Mouse (Mus musculus): Measurements from ENCODE around the gene Per3. TPM values are rescaled to one million over a fixed set of nuclear protein-coding genes. Genes with fewer than 3 reads are reported as not detected.

The Per3 gene
- polyA plus RNA-seq, 1 experiment from 2014 or later, result 6.5 TPM

GRCm38 (mm10) chr4:150965555-150965951 is 78.9 kb downstream of the Per3 start:
- Histone ChIP-seq H3K9me3 (no peaks in the 10 kb centered on the region), H3K27ac (no peak overlapping the region), H3K27me3 (ENCODE audit: poor library complexity, severe bottlenecking) (no peaks in the 10 kb centered on the region), H3K4me3 (no peak overlapping the region), H3K4me1 (peaks cover 5% of the 10 kb centered on the region), H3K36me3 (replicated peaks) (no peaks in the 10 kb centered on the region)
- WGBS, result 71% methylated on average over 11 of the region's 11 CpGs
- DNase-seq (ENCODE audit: extremely low spot score, low spot score), result no peak

GRCm38 (mm10) chr4:150964635-150965554 is 79.6 kb downstream of the Per3 start:
- no peaks in the 10 kb centered on the region for H3K9me3 ChIP-seq
- WGBS, result 17% methylated on average over 25 of the region's 25 CpGs
- peak; percentile 75 for DNase-seq (ENCODE audit: extremely low spot score, low spot score)
- H3K36me3 ChIP-seq (replicated peaks), result no peaks in the 10 kb centered on the region
- H3K27me3 ChIP-seq (ENCODE audit: poor library complexity, severe bottlenecking), result no peaks in the 10 kb centered on the region
- H3K4me1 ChIP-seq, result peaks cover 5% of the 10 kb centered on the region
- H3K4me3 ChIP-seq, result peak overlapping the region; percentile 31
- H3K27ac ChIP-seq, result no peak overlapping the region

GRCm38 (mm10) chr4:150963711-150964110 is 80.8 kb downstream of the Per3 start:
- WGBS, result 72% methylated on average over 2 of the region's 2 CpGs
- DNase-seq (ENCODE audit: extremely low spot score, low spot score), result no peak
- no peak overlapping the region for H3K4me3 ChIP-seq
- peaks cover 5% of the 10 kb centered on the region for H3K4me1 ChIP-seq
- H3K27me3 ChIP-seq (ENCODE audit: poor library complexity, severe bottlenecking), result no peaks in the 10 kb centered on the region
- H3K27ac ChIP-seq, result no peak overlapping the region
- H3K36me3 ChIP-seq (replicated peaks), result no peaks in the 10 kb centered on the region
- no peaks in the 10 kb centered on the region for H3K9me3 ChIP-seq

GRCm38 (mm10) chr4:150962231-150962630 is 82.2 kb downstream of the Per3 start:
- H3K9me3 ChIP-seq, result no peaks in the 10 kb centered on the region
- 79% methylated on average over 6 of the region's 6 CpGs for WGBS
- H3K4me1 ChIP-seq, result peaks cover 5% of the 10 kb centered on the region
- H3K27me3 ChIP-seq (ENCODE audit: poor library complexity, severe bottlenecking), result no peaks in the 10 kb centered on the region
- H3K4me3 ChIP-seq, result no peak overlapping the region
- H3K27ac ChIP-seq, result no peak overlapping the region
- H3K36me3 ChIP-seq (replicated peaks), result no peaks in the 10 kb centered on the region
- no peak for DNase-seq (ENCODE audit: extremely low spot score, low spot score)

GRCm38 (mm10) chr4:150958536-150958935 is 85.9 kb downstream of the Per3 start:
- DNase-seq (ENCODE audit: extremely low spot score, low spot score), result no peak
- H3K27me3 ChIP-seq (ENCODE audit: poor library complexity, severe bottlenecking), result no peaks in the 10 kb centered on the region
- H3K36me3 ChIP-seq (replicated peaks), result no peaks in the 10 kb centered on the region
- 86% methylated on average over 7 of the region's 7 CpGs for WGBS
- H3K4me3 ChIP-seq, result no peak overlapping the region
- H3K9me3 ChIP-seq, result no peaks in the 10 kb centered on the region
- H3K27ac ChIP-seq, result no peak overlapping the region
- H3K4me1 ChIP-seq, result no peaks in the 10 kb centered on the region

- Histone ChIP-seq H3K9me3 (no peaks in the 10 kb centered on the region), H3K27me3 (ENCODE audit: poor library complexity, severe bottlenecking) (no peaks in the 10 kb centered on the region), H3K4me3 (no peak overlapping the region), H3K27ac (no peak overlapping the region), H3K4me1 (no peaks in the 10 kb centered on the region), H3K36me3 (replicated peaks) (no peaks in the 10 kb centered on the region)
- no peak for DNase-seq (ENCODE audit: extremely low spot score, low spot score)
- 76% methylated on average over 1 of the region's 1 CpGs for WGBS
Observed at GRCm38 (mm10) chr4:150957106-150957458, 87.4 kb downstream of the Per3 start.

- no peak overlapping the region for H3K4me3 ChIP-seq
- WGBS, result 89% methylated on average over 13 of the region's 13 CpGs
- H3K4me1 ChIP-seq, result no peaks in the 10 kb centered on the region
- H3K27ac ChIP-seq, result no peak overlapping the region
- no peak for DNase-seq (ENCODE audit: extremely low spot score, low spot score)
- H3K27me3 ChIP-seq (ENCODE audit: poor library complexity, severe bottlenecking), result no peaks in the 10 kb centered on the region
- H3K36me3 ChIP-seq (replicated peaks), result no peaks in the 10 kb centered on the region
- no peaks in the 10 kb centered on the region for H3K9me3 ChIP-seq
Observed at GRCm38 (mm10) chr4:150956369-150957105, 87.9 kb downstream of the Per3 start.

Other genes starting within 250 kb of the Per3 start
- 16.5 and 18.7 TPM in 2 replicates for gene Errfi1, start 190.7 kb downstream of the Per3 start, polyA plus RNA-seq (2016; fragmentation: Nextera tagmentation; extraction: Ambion mirVana)
- 497 and 502 TPM in 2 replicates for gene Park7, start 130.2 kb downstream of the Per3 start, polyA plus RNA-seq (2016; fragmentation: Nextera tagmentation; extraction: Ambion mirVana)
- 0.32 and 0.49 TPM in 2 replicates for gene Tnfrsf9, start 130.1 kb downstream of the Per3 start, polyA plus RNA-seq (2016; fragmentation: Nextera tagmentation; extraction: Ambion mirVana)
- gene Uts2, start 47.6 kb downstream of the Per3 start, polyA plus RNA-seq (2016; fragmentation: Nextera tagmentation; extraction: Ambion mirVana), result not detected in 2 replicates
- 123 and 124 TPM in 2 replicates for gene Vamp3, start 13.3 kb upstream of the Per3 start, polyA plus RNA-seq (2016; fragmentation: Nextera tagmentation; extraction: Ambion mirVana)
- not detected in 2 replicates for gene Gm13090, start 44.9 kb upstream of the Per3 start, polyA plus RNA-seq (2016; fragmentation: Nextera tagmentation; extraction: Ambion mirVana)